Mouse (Mus musculus): ENCODE results near the gene Grb2. TPM values are rescaled to one million over a fixed set of nuclear protein-coding genes. Genes with fewer than 3 reads are reported as not detected.
A peak's percentile ranks its signal among the peaks of the same experiment; 100 is the strongest.

The Grb2 gene
- polyA plus RNA-seq, 1 experiment, result 45.0 TPM

- no peak overlapping the region for H3K4me3 ChIP-seq (ENCODE audit: insufficient read depth, poor library complexity, severe bottlenecking)
- no peaks in the 10 kb centered on the region for H3K36me3 ChIP-seq (ENCODE audit: control insufficient read depth, insufficient read depth)
- H3K79me2 ChIP-seq (ENCODE audit: control insufficient read depth, insufficient read depth), result peaks cover 11% of the 10 kb centered on the region
- H3K27me3 ChIP-seq (ENCODE audit: control insufficient read depth, insufficient read depth, insufficient read length), result no peaks in the 10 kb centered on the region
- H3ac ChIP-seq (ENCODE audit: control insufficient read depth, insufficient read length, low read depth), result no peak overlapping the region
- peaks cover 6% of the 10 kb centered on the region for H3K79me3 ChIP-seq (ENCODE audit: low read depth)
- TF ChIP-seq MAX (IDR thresholded peaks at IDR 0.05) (no peak), MYOD1 (IDR thresholded peaks at IDR 0.05; ENCODE audit: control insufficient read depth, insufficient read length, low read depth) (no peak), USF1 (IDR thresholded peaks at IDR 0.05; ENCODE audit: low read depth) (no peak)
These were observed 3.9 kb upstream of the Grb2 start for GRCm38 (mm10) chr11:115712268-115712667.

- no peaks in the 10 kb centered on the region for H3K36me3 ChIP-seq (ENCODE audit: control insufficient read depth, insufficient read depth)
- peaks cover 17% of the 10 kb centered on the region for H3K79me3 ChIP-seq (ENCODE audit: low read depth)
- peaks cover 23% of the 10 kb centered on the region for H3K79me2 ChIP-seq (ENCODE audit: control insufficient read depth, insufficient read depth)
- no peak overlapping the region for H3K4me3 ChIP-seq (ENCODE audit: insufficient read depth, poor library complexity, severe bottlenecking)
- no peaks in the 10 kb centered on the region for H3K27me3 ChIP-seq (ENCODE audit: control insufficient read depth, insufficient read depth, insufficient read length)
- TF ChIP-seq MYOD1 (IDR thresholded peaks at IDR 0.05; ENCODE audit: control insufficient read depth, insufficient read length, low read depth) (no peak), FOSL1 (IDR thresholded peaks at IDR 0.05; ENCODE audit: insufficient read depth, low read length, poor library complexity, severe bottlenecking) (no peak), MAX (IDR thresholded peaks at IDR 0.05) (no peak), USF1 (IDR thresholded peaks at IDR 0.05; ENCODE audit: low read depth) (no peak), CEBPB (IDR thresholded peaks at IDR 0.05; ENCODE audit: low read depth) (no peak), MYOG (IDR thresholded peaks at IDR 0.05; ENCODE audit: control insufficient read depth, extremely low read depth, insufficient read length) (no peak), CTCF (IDR thresholded peaks at IDR 0.05; ENCODE audit: control insufficient read depth, insufficient read depth, insufficient read length) (no peak)
- H3ac ChIP-seq (ENCODE audit: control insufficient read depth, insufficient read length, low read depth), result no peak overlapping the region
These were observed 2.7 kb upstream of the Grb2 start for GRCm38 (mm10) chr11:115711133-115711532.

GRCm38 (mm10) chr11:115709829-115710559, 1.6 kb upstream of the Grb2 start:
- no peak overlapping the region for H3ac ChIP-seq (ENCODE audit: control insufficient read depth, insufficient read length, low read depth)
- no peak overlapping the region for H3K4me3 ChIP-seq (ENCODE audit: insufficient read depth, poor library complexity, severe bottlenecking)
- H3K27me3 ChIP-seq (ENCODE audit: control insufficient read depth, insufficient read depth, insufficient read length), result no peaks in the 10 kb centered on the region
- H3K79me3 ChIP-seq (ENCODE audit: low read depth), result peaks cover 29% of the 10 kb centered on the region
- peaks cover 34% of the 10 kb centered on the region for H3K79me2 ChIP-seq (ENCODE audit: control insufficient read depth, insufficient read depth)
- TF ChIP-seq USF1 (IDR thresholded peaks at IDR 0.05; ENCODE audit: low read depth), result no peak
- no peak for TF ChIP-seq MAX (IDR thresholded peaks at IDR 0.05)
- TF ChIP-seq CTCF (IDR thresholded peaks at IDR 0.05; ENCODE audit: control insufficient read depth, insufficient read depth, insufficient read length), result no peak
- TF ChIP-seq FOSL1 (IDR thresholded peaks at IDR 0.05; ENCODE audit: insufficient read depth, low read length, poor library complexity, severe bottlenecking), result no peak
- TF ChIP-seq CEBPB (IDR thresholded peaks at IDR 0.05; ENCODE audit: low read depth), result no peak
- no peak for TF ChIP-seq MYOD1 (IDR thresholded peaks at IDR 0.05; ENCODE audit: control insufficient read depth, insufficient read length, low read depth)
- no peak for TF ChIP-seq MYOG (IDR thresholded peaks at IDR 0.05; ENCODE audit: control insufficient read depth, extremely low read depth, insufficient read length)
- no peaks in the 10 kb centered on the region for H3K36me3 ChIP-seq (ENCODE audit: control insufficient read depth, insufficient read depth)

- Histone ChIP-seq H3ac (ENCODE audit: control insufficient read depth, insufficient read length, low read depth) (peak overlapping the region; percentile 58), H3K79me2 (ENCODE audit: control insufficient read depth, insufficient read depth) (peaks cover 42% of the 10 kb centered on the region), H3K4me3 (ENCODE audit: insufficient read depth, poor library complexity, severe bottlenecking) (peak overlapping the region; percentile 21), H3K36me3 (ENCODE audit: control insufficient read depth, insufficient read depth) (no peaks in the 10 kb centered on the region), H3K27me3 (ENCODE audit: control insufficient read depth, insufficient read depth, insufficient read length) (no peaks in the 10 kb centered on the region), H3K79me3 (ENCODE audit: low read depth) (peaks cover 37% of the 10 kb centered on the region)
- TF ChIP-seq FOSL1 (IDR thresholded peaks at IDR 0.05; ENCODE audit: insufficient read depth, low read length, poor library complexity, severe bottlenecking), result no peak
- no peak for TF ChIP-seq CEBPB (IDR thresholded peaks at IDR 0.05; ENCODE audit: low read depth)
- TF ChIP-seq MYOG (IDR thresholded peaks at IDR 0.05; ENCODE audit: control insufficient read depth, extremely low read depth, insufficient read length), result no peak
- no peak for TF ChIP-seq MYOD1 (IDR thresholded peaks at IDR 0.05; ENCODE audit: control insufficient read depth, insufficient read length, low read depth)
- TF ChIP-seq MAX (IDR thresholded peaks at IDR 0.05), result no peak
- TF ChIP-seq CTCF (IDR thresholded peaks at IDR 0.05; ENCODE audit: control insufficient read depth, insufficient read depth, insufficient read length), result no peak
- TF ChIP-seq USF1 (IDR thresholded peaks at IDR 0.05; ENCODE audit: low read depth), result no peak
These were observed 795 bp upstream of the Grb2 start for GRCm38 (mm10) chr11:115708956-115709828.

- Histone ChIP-seq H3K79me3 (ENCODE audit: low read depth) (peaks cover 53% of the 10 kb centered on the region), H3ac (ENCODE audit: control insufficient read depth, insufficient read length, low read depth) (peak overlapping the region; percentile 91), H3K36me3 (ENCODE audit: control insufficient read depth, insufficient read depth) (no peaks in the 10 kb centered on the region), H3K79me2 (ENCODE audit: control insufficient read depth, insufficient read depth) (peaks cover 58% of the 10 kb centered on the region), H3K27me3 (ENCODE audit: control insufficient read depth, insufficient read depth, insufficient read length) (no peaks in the 10 kb centered on the region), H3K4me3 (ENCODE audit: insufficient read depth, poor library complexity, severe bottlenecking) (peak overlapping the region; percentile 98)
- TF ChIP-seq MYOG (IDR thresholded peaks at IDR 0.05; ENCODE audit: control insufficient read depth, extremely low read depth, insufficient read length) (no peak), MAX (IDR thresholded peaks at IDR 0.05) (no peak), FOSL1 (IDR thresholded peaks at IDR 0.05; ENCODE audit: insufficient read depth, low read length, poor library complexity, severe bottlenecking) (no peak), MYOD1 (IDR thresholded peaks at IDR 0.05; ENCODE audit: control insufficient read depth, insufficient read length, low read depth) (no peak), USF1 (IDR thresholded peaks at IDR 0.05; ENCODE audit: low read depth) (no peak), CEBPB (IDR thresholded peaks at IDR 0.05; ENCODE audit: low read depth) (no peak), CTCF (IDR thresholded peaks at IDR 0.05; ENCODE audit: control insufficient read depth, insufficient read depth, insufficient read length) (no peak)
These were observed 836 bp downstream of the Grb2 start for GRCm38 (mm10) chr11:115707313-115708208.

All from C2C12 (cell line).